In the genomic region with DNA sequence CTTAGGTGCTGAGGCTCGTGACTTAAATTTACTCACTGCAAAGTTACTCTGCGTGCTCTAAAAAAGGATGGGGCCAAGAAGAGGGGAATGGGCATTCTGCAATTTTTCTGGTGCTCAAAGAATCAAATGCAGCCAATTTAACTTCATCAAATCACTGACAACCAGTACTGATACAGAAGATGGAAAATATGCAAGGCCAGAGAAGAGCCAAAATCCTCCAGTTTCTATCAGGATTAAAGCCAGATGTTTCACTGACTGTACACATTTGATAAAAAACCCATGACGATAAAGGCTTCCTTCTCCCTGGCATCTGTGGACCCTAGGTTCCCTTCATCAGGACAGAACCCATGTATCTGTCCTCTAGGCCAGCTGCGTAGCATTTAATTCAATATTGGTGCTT, we compare ENCODE assay signal across 26 mouse cellular contexts.
A peak's percentile ranks its signal among the peaks of the same experiment; 100 is the strongest.
DNase-seq lines count a peak whose midpoint lies in the region; ATAC-seq and TF ChIP-seq lines count a peak whose summit lies in the region.
"Had no signal": no experiment of that assay in that cellular context is flagged by ENCODE, and none has a peak within 500 bp of the region (broad histone marks: within the 10 kb centered on the region; RNA-seq: fewer than 3 reads in every experiment).

No protein-coding gene starts in this region.

- no peaks in the 10 kb centered on the region for H3K27me3 ChIP-seq in heart, embryonic 13.5 days (replicated peaks)
- no peaks in the 10 kb centered on the region for H3K27me3 ChIP-seq in lung, embryonic 14.5 days (ENCODE audit: insufficient read depth, low read length)
- H3K27me3 ChIP-seq in embryonic facial prominence, embryonic 13.5 days: no peaks in the 10 kb centered on the region
- H3K27me3 ChIP-seq: CH12.LX; forebrain, embryonic 12.5 days; heart, embryonic 12.5 days; limb, embryonic 12.5 days; liver, embryonic 15.5 days; neural tube, embryonic 15.5 days had no signal

- DNase-seq in heart, postnatal 4 days: no peak
- DNase-seq in lung, embryonic 14.5 days: peak; percentile 73
- DNase-seq in lung, postnatal 36 days: no peak
- DNase-seq in 3T3-L1 (ENCODE audit: low read depth, low spot score): peak; percentile 59
- no peak for DNase-seq in cerebellum, postnatal 4 days (ENCODE audit: low spot score in 2 of 2)
- no peak for DNase-seq in thymus, adult 18-20 months
- DNase-seq: adrenal gland, adult 2 months; B cell, adult 2 months; cerebellum, adult 11-12 months; cerebellum, postnatal 10 days; gastrocnemius, adult 2 months; heart, postnatal 36 days; kidney, postnatal 36 days; layer of hippocampus, postnatal 36 days; right cerebral cortex, adult 18-20 months had no signal

- no peak for ATAC-seq in heart, embryonic 13.5 days (ENCODE audit: extremely low read depth, insufficient number of reproducible peaks, low FRiP score, low TSS enrichment)
- ATAC-seq in lung, embryonic 14.5 days (ENCODE audit: insufficient read depth): peak; percentile 11; the same call in 1 of the 2 replicates
- no peak for ATAC-seq in embryonic facial prominence, embryonic 13.5 days (ENCODE audit: insufficient number of reproducible peaks, insufficient read depth, low FRiP score, low TSS enrichment, low read depth)
- ATAC-seq: intestine, postnatal 0 days had no signal

- WGBS in heart, embryonic 13.5 days: 52% methylated on average over 4 of the region's 4 CpGs
- WGBS in lung, embryonic 14.5 days: 34% methylated on average over 4 of the region's 4 CpGs
- WGBS in embryonic facial prominence, embryonic 13.5 days: 47% methylated on average over 4 of the region's 4 CpGs

- H3K27ac ChIP-seq in heart, embryonic 13.5 days (replicated peaks): peak overlapping the region; percentile 76
- peak overlapping the region; percentile 80 for H3K27ac ChIP-seq in lung, embryonic 14.5 days (ENCODE audit: low read depth)
- H3K27ac ChIP-seq in embryonic facial prominence, embryonic 13.5 days: peak overlapping the region; percentile 85
- H3K27ac ChIP-seq: gastrocnemius, adult 2 months; limb, embryonic 12.5 days; liver, embryonic 15.5 days; macrophage; neural tube, embryonic 15.5 days had no signal

- no peaks in the 10 kb centered on the region for H3K36me3 ChIP-seq in heart, embryonic 13.5 days
- no peaks in the 10 kb centered on the region for H3K36me3 ChIP-seq in lung, embryonic 14.5 days (ENCODE audit: insufficient read depth)
- H3K36me3 ChIP-seq in embryonic facial prominence, embryonic 13.5 days: no peaks in the 10 kb centered on the region
- H3K36me3 ChIP-seq: forebrain, embryonic 12.5 days; G1E; heart, embryonic 12.5 days; limb, embryonic 12.5 days; liver, embryonic 15.5 days; neural tube, embryonic 15.5 days had no signal

- no peak overlapping the region for H3K4me2 ChIP-seq in heart, embryonic 13.5 days
- H3K4me2 ChIP-seq in lung, embryonic 14.5 days: no peak overlapping the region
- H3K4me2 ChIP-seq in embryonic facial prominence, embryonic 13.5 days: no peak overlapping the region
- H3K4me2 ChIP-seq: forebrain, embryonic 12.5 days; heart, embryonic 12.5 days; limb, embryonic 12.5 days; liver, embryonic 15.5 days; neural tube, embryonic 15.5 days had no signal

- H3K9ac ChIP-seq in heart, embryonic 13.5 days: no peak overlapping the region
- H3K9ac ChIP-seq in lung, embryonic 14.5 days: no peak overlapping the region
- no peak overlapping the region for H3K9ac ChIP-seq in embryonic facial prominence, embryonic 13.5 days
- H3K9ac ChIP-seq: forebrain, embryonic 12.5 days; heart, embryonic 12.5 days; limb, embryonic 12.5 days; liver, embryonic 15.5 days; neural tube, embryonic 15.5 days had no signal

- TF ChIP-seq CTCF in lung, embryonic 14.5 days (IDR thresholded peaks at IDR 0.05; ENCODE audit: low read depth): no peak

- no peaks in the 10 kb centered on the region for H3K9me3 ChIP-seq in heart, embryonic 13.5 days
- no peaks in the 10 kb centered on the region for H3K9me3 ChIP-seq in lung, embryonic 14.5 days (ENCODE audit: low read depth, low read length)
- H3K9me3 ChIP-seq in embryonic facial prominence, embryonic 13.5 days: no peaks in the 10 kb centered on the region
- H3K9me3 ChIP-seq: forebrain, embryonic 12.5 days; heart, embryonic 12.5 days; limb, embryonic 12.5 days; liver, embryonic 15.5 days; neural tube, embryonic 15.5 days had no signal

- H3K4me1 ChIP-seq in heart, embryonic 13.5 days: peaks cover 36% of the 10 kb centered on the region
- H3K4me1 ChIP-seq in lung, embryonic 14.5 days (ENCODE audit: insufficient read depth): peaks cover 10% of the 10 kb centered on the region
- H3K4me1 ChIP-seq in embryonic facial prominence, embryonic 13.5 days: peaks cover 54% of the 10 kb centered on the region
- H3K4me1 ChIP-seq: liver, embryonic 15.5 days had no signal

- no peak overlapping the region for H3K4me3 ChIP-seq in heart, embryonic 13.5 days
- H3K4me3 ChIP-seq in lung, embryonic 14.5 days (ENCODE audit: low read depth, low read length): no peak overlapping the region
- no peak overlapping the region for H3K4me3 ChIP-seq in embryonic facial prominence, embryonic 13.5 days
- H3K4me3 ChIP-seq: forebrain, embryonic 12.5 days; gastrocnemius, adult 2 months; heart, embryonic 12.5 days; limb, embryonic 12.5 days; liver, embryonic 15.5 days; neural tube, embryonic 15.5 days had no signal

Comparison
In these comparisons a context has a peak if more than half of its experiments do, and no peak if none do; other contexts are left out.
1. DNase-seq: peak in lung, embryonic 14.5 days (single experiment) and 3T3-L1 (single experiment); none in heart, postnatal 4 days (single experiment), lung, postnatal 36 days (single experiment), cerebellum, postnatal 4 days (0 of 2) and thymus, adult 18-20 months (0 of 2).
2. Peak in every context shown above with its lines, with median percentiles within 50 percentile points of each other: H3K27ac ChIP-seq.